Mouse (Mus musculus) bone marrow, adult 2 months (tissue): ENCODE measurements around the gene Lnx2.

ENCODE experiments used
- CTCF ChIP-seq: fragments of 200-500 bp; IDR thresholded peaks from 2 replicates; pipeline ENCODE4 v1.5.1; 2011; ENCODE audit warnings: low read length, control low read depth; ENCODE audit not compliant: control insufficient read depth, insufficient read depth
- POLR2A ChIP-seq: fragments of 200-500 bp; IDR thresholded peaks from 2 replicates; pipeline ENCODE4 v1.6.1; 2011; ENCODE audit warnings: low read depth, mild to moderate bottlenecking, control low read depth, low read length, borderline replicate concordance; ENCODE audit not compliant: control insufficient read depth

- TF ChIP-seq CTCF (no peak), POLR2A (no peak)
Observed at GRCm38 (mm10) chr5:147058661-147059060, 17.7 kb downstream of the Lnx2 start.
